Mouse (Mus musculus) erythroblast, embryonic 14.5 days (primary cell): Measurements from ENCODE around the gene Resf1.

Source experiments
- GATA1 ChIP-seq: IDR thresholded peaks from 2 replicates; pipeline ENCODE4 v1.6.1; 2012; ENCODE audit warnings: low read length, inconsistent platforms, mixed read lengths
- TAL1 ChIP-seq: IDR thresholded peaks from 3 replicates; pipeline ENCODE4 v1.6.1; 2012; ENCODE audit warnings: low read length, inconsistent platforms, mixed read lengths

- TF ChIP-seq GATA1 (no peak; the same call in 1 of the 2 replicates), TAL1 (no peak)
Observed at GRCm38 (mm10) chr6:149311044-149311443, 1.8 kb downstream of the Resf1 start.
